ENCODE assay signal across 10 mouse cellular contexts in the genomic region with DNA sequence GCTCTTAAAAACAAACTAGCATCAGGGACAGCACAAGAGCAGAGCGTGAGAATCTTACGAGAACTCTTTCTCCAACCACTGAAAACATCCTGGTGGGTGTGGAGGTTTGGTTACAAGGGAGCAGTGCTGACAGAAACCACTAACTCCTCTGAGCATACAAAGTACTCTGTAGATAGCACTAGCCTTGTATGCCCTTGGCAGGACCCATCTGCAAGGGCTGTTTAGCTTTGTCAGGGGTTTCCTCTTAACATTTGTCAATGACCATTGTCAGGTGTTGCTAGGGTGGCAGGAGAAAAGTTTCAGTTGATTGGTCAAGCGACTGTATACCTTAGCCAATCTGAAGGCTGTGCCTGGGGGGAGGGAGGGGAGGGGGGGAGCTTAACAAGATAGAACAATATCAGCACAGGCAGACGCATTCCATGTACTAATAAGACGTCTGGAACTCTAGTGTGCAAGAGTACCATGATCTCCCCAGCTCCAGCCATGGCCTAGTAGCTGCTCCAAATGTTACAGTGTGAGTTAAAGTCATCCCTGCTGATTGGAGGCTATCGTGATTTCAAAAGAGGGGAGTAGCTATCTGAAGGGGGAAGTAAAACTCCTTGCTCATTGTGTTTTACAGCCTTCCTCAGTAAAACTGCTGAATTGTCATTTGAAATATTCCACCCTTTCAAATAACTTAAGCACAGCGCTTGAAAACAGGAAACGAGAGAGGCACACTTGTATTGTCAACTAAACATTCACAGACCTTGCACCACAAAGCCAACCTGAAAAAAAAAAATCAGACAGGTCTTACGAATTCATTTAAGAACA.
DNase-seq lines count a peak whose midpoint lies in the region; ATAC-seq lines count a peak whose summit lies in the region.
"Had no signal": no experiment of that assay in that cellular context is flagged by ENCODE, and none has a peak within 500 bp of the region (broad histone marks: within the 10 kb centered on the region; RNA-seq: fewer than 3 reads in every experiment).

No protein-coding gene starts in this region.

- H3K4me3 ChIP-seq in kidney, embryonic 14.5 days (ENCODE audit: low read length): no peak overlapping the region
- H3K4me3 ChIP-seq in intestine, embryonic 14.5 days (ENCODE audit: low read depth, low read length): no peak overlapping the region
- no peak overlapping the region for H3K4me3 ChIP-seq in midbrain, embryonic 13.5 days (replicated peaks)
- H3K4me3 ChIP-seq: limb, embryonic 12.5 days had no signal

- no peak overlapping the region for H3K4me2 ChIP-seq in kidney, embryonic 14.5 days (replicated peaks; ENCODE audit: low read depth, low read length)
- no peak overlapping the region for H3K4me2 ChIP-seq in intestine, embryonic 14.5 days (ENCODE audit: low read length)
- H3K4me2 ChIP-seq in midbrain, embryonic 13.5 days (replicated peaks): no peak overlapping the region
- H3K4me2 ChIP-seq: limb, embryonic 12.5 days had no signal

- H3K27ac ChIP-seq in kidney, embryonic 14.5 days (ENCODE audit: low read depth, low read length): peak overlapping the region; percentile 55; the same call in 1 of the 2 replicates
- peak overlapping the region; percentile 38; the same call in 1 of the 2 replicates for H3K27ac ChIP-seq in intestine, embryonic 14.5 days (ENCODE audit: low read depth)
- H3K27ac ChIP-seq in midbrain, embryonic 13.5 days: no peak overlapping the region
- H3K27ac ChIP-seq: limb, embryonic 12.5 days had no signal

- 21% methylated on average over 9 of the region's 9 CpGs for WGBS in kidney, embryonic 14.5 days
- 30% methylated on average over 9 of the region's 9 CpGs for WGBS in intestine, embryonic 14.5 days
- 44% methylated on average over 9 of the region's 9 CpGs for WGBS in midbrain, embryonic 13.5 days

- H3K9me3 ChIP-seq in kidney, embryonic 14.5 days (ENCODE audit: control insufficient read depth, low read length): no peaks in the 10 kb centered on the region
- no peaks in the 10 kb centered on the region for H3K9me3 ChIP-seq in intestine, embryonic 14.5 days (ENCODE audit: control insufficient read depth, low read length)
- no peaks in the 10 kb centered on the region for H3K9me3 ChIP-seq in midbrain, embryonic 13.5 days
- H3K9me3 ChIP-seq: limb, embryonic 12.5 days had no signal

- no peaks in the 10 kb centered on the region for H3K36me3 ChIP-seq in kidney, embryonic 14.5 days (ENCODE audit: control insufficient read depth, insufficient read depth, low read length)
- H3K36me3 ChIP-seq in intestine, embryonic 14.5 days (ENCODE audit: control insufficient read depth, insufficient read depth, low read length): no peaks in the 10 kb centered on the region
- no peaks in the 10 kb centered on the region for H3K36me3 ChIP-seq in midbrain, embryonic 13.5 days
- H3K36me3 ChIP-seq: G1E; limb, embryonic 12.5 days had no signal

- peaks cover 13% of the 10 kb centered on the region for H3K4me1 ChIP-seq in kidney, embryonic 14.5 days (ENCODE audit: control insufficient read depth, insufficient read depth, low read length)
- H3K4me1 ChIP-seq in intestine, embryonic 14.5 days (replicated peaks; ENCODE audit: control insufficient read depth, insufficient read depth, low read length): peaks cover 9% of the 10 kb centered on the region
- peaks cover 11% of the 10 kb centered on the region for H3K4me1 ChIP-seq in midbrain, embryonic 13.5 days (replicated peaks)

- H3K9ac ChIP-seq in kidney, embryonic 14.5 days (ENCODE audit: low read depth, low read length): no peak overlapping the region
- no peak overlapping the region for H3K9ac ChIP-seq in intestine, embryonic 14.5 days (ENCODE audit: low read length)
- no peak overlapping the region for H3K9ac ChIP-seq in midbrain, embryonic 13.5 days (replicated peaks)
- H3K9ac ChIP-seq: limb, embryonic 12.5 days had no signal

- peak; percentile 88 for ATAC-seq in kidney, embryonic 14.5 days (ENCODE audit: low FRiP score, low TSS enrichment)
- ATAC-seq in intestine, embryonic 14.5 days (replicated peaks; ENCODE audit: low FRiP score, low TSS enrichment, low read depth): 0 out of 2 replicates have a peak, but pooled peaks have one; percentile 55
- peak; percentile 81 for ATAC-seq in midbrain, embryonic 13.5 days
- ATAC-seq in cerebellum, adult (ENCODE audit: insufficient number of reproducible peaks, low FRiP score, low TSS enrichment): no peak

- H3K27me3 ChIP-seq in kidney, embryonic 14.5 days (ENCODE audit: control insufficient read depth, insufficient read depth, low read length): no peaks in the 10 kb centered on the region
- no peaks in the 10 kb centered on the region for H3K27me3 ChIP-seq in intestine, embryonic 14.5 days (replicated peaks; ENCODE audit: control insufficient read depth, insufficient read depth, low read length)
- H3K27me3 ChIP-seq in midbrain, embryonic 13.5 days: no peaks in the 10 kb centered on the region
- H3K27me3 ChIP-seq: limb, embryonic 12.5 days had no signal

- no peak for DNase-seq in kidney, postnatal 25 days
- DNase-seq in embryo, embryonic 9.5 days (ENCODE audit: extremely low spot score): peak; percentile 39
- DNase-seq in intestine, embryonic 14.5 days (ENCODE audit: low spot score): no peak
- no peak for DNase-seq in adrenal gland, postnatal 25 days
- DNase-seq in urinary bladder, postnatal 14 days (ENCODE audit: low spot score): no peak
